Mouse (Mus musculus) cortical plate, adult 2 months (tissue): ENCODE data around the gene Polr3h.

ENCODE experiments used
- CTCF ChIP-seq: fragments of 200-500 bp; IDR thresholded peaks from 2 replicates; pipeline ENCODE4 v1.5.1; 2011; ENCODE audit warnings: mild to moderate bottlenecking, control low read depth, low read length; ENCODE audit not compliant: insufficient read depth; ENCODE audit errors: extremely low read depth
- POLR2A ChIP-seq: fragments of 200-500 bp; IDR thresholded peaks from 2 replicates; pipeline ENCODE4 v1.6.1; 2011; ENCODE audit warnings: mild to moderate bottlenecking, low read length, control low read depth; ENCODE audit not compliant: insufficient read depth; ENCODE audit errors: extremely low read depth

DNA sequence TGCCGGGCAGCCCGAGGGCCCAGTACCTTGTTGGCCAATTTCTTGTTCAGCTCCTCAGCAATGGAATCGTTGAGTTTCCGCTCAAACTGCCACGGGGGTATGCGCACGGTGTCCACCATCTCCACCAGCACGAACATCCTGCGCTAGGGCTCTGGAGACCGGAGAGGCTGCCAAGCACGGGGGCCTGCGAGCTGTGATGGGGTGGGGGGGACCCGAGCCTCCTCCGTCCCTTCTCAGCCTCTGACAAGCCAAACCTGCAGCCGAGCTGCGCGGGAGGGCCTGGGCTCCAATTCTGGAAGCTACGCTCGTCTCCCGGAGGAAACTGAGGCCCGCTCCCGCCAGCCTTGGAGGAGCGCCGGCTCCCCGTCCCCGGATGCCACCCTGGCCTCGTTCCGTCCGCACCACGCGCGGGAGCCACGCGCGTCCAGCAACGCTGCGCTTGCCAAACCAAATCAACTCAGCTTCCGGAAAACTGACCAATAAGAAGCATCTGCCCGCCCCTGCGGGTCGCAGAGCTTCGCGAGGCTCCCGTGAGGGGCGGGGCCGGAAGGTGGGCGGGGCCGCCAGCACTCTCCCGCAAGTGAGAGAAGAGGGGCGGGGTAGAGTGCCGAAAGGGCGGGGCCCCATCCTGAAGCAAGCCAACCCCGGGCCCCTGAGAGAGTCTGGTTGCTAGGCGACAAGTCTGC, at the start of gene Polr3h:
- TF ChIP-seq CTCF, result no peak
- TF ChIP-seq POLR2A, result peak; percentile 76; the same call in 1 of the 2 replicates
